Mouse (Mus musculus): ENCODE measurements around the gene Zfp617. TPM values are rescaled to one million over a fixed set of nuclear protein-coding genes. Genes with fewer than 3 reads are reported as not detected.

Gene Zfp617
- polyA plus RNA-seq, 1 experiment from 2014 or later: 7.8 TPM

- Histone ChIP-seq H3K36me3 (replicated peaks) (no peaks in the 10 kb centered on the region), H3K27me3 (no peaks in the 10 kb centered on the region), H3K4me1 (replicated peaks) (0 out of 2 replicates have a peak, but pooled peaks cover 4% of the 10 kb centered on the region), H3K4me2 (no peak overlapping the region), H3K4me3 (replicated peaks) (no peak overlapping the region), H3K9ac (no peak overlapping the region), H3K27ac (replicated peaks) (no peak overlapping the region), H3K9me3 (replicated peaks) (no peaks in the 10 kb centered on the region)
- WGBS (ENCODE audit: insufficient replicate concordance): 9% methylated on average over 2 of the region's 2 CpGs
- ATAC-seq (ENCODE audit: insufficient read depth): no peak
Measured at GRCm38 (mm10) chr8:71981032-71981431, 72.6 kb downstream of the Zfp617 start.

DNA sequence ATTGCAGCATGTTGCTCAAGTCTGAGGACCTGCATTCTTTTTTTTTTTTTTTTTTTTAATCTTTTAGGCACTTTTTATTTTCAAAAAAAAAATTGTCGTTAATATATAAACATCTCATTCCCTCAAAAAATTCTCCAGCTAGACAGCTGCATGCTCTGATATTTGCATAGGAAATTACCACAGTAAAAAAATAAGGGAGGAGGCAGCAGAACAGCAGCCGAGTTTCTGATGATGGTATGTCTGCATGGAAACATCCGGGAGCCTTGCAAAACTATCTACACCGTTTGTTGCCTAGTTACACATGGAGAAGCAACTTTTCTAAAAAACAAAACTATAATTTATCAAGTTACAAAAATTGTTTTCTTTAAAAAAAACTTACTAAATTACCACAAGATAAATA lies 73.0 kb downstream of the Zfp617 start:
- no peaks in the 10 kb centered on the region for H3K27me3 ChIP-seq
- no peak for ATAC-seq (ENCODE audit: insufficient read depth)

More for the DNA sequence above, 73.0 kb downstream of the Zfp617 start:
- Histone ChIP-seq H3K27ac (replicated peaks) (no peak overlapping the region), H3K9ac (no peak overlapping the region), H3K4me1 (replicated peaks) (0 out of 2 replicates have a peak, but pooled peaks cover 4% of the 10 kb centered on the region), H3K4me2 (no peak overlapping the region), H3K9me3 (replicated peaks) (no peaks in the 10 kb centered on the region), H3K4me3 (replicated peaks) (no peak overlapping the region), H3K36me3 (replicated peaks) (no peaks in the 10 kb centered on the region)
- 55% methylated on average over 4 of the region's 4 CpGs for WGBS (ENCODE audit: insufficient replicate concordance)

Other genes with a start within 250 kb of the Zfp617 start
- gene Unc13a, start 236.9 kb upstream of the Zfp617 start, polyA plus RNA-seq (2015; fragmentation: Nextera tagmentation; extraction: Ambion mirVana): 0.16 and 0.20 TPM in 2 replicates
- 6.4 and 6.9 TPM in 2 replicates for gene Jak3, start 232.3 kb upstream of the Zfp617 start, polyA plus RNA-seq (2015; fragmentation: Nextera tagmentation; extraction: Ambion mirVana)
- gene Insl3, start 219.4 kb upstream of the Zfp617 start, polyA plus RNA-seq (2015; fragmentation: Nextera tagmentation; extraction: Ambion mirVana): 2.2 and 3.0 TPM in 2 replicates
- gene B3gnt3, start 206.8 kb upstream of the Zfp617 start, polyA plus RNA-seq (2015; fragmentation: Nextera tagmentation; extraction: Ambion mirVana): 4.1 and 5.2 TPM in 2 replicates
- gene Fcho1, start 182.9 kb upstream of the Zfp617 start, polyA plus RNA-seq (2015; fragmentation: Nextera tagmentation; extraction: Ambion mirVana): 23.0 and 25.0 TPM in 2 replicates
- 1.8 and 1.9 TPM in 2 replicates for gene Zfp709, start 26.6 kb upstream of the Zfp617 start, polyA plus RNA-seq (2015; fragmentation: Nextera tagmentation; extraction: Ambion mirVana)
- gene Zfp882, start within 50 bp of the Zfp617 start, polyA plus RNA-seq (2015; fragmentation: Nextera tagmentation; extraction: Ambion mirVana): 0.94 and 1.1 TPM in 2 replicates
- gene Zfp961, start 42.4 kb downstream of the Zfp617 start, polyA plus RNA-seq (2015; fragmentation: Nextera tagmentation; extraction: Ambion mirVana): 6.5 and 7.7 TPM in 2 replicates
- gene Cyp4f18, start 101.0 kb downstream of the Zfp617 start, polyA plus RNA-seq (2015; fragmentation: Nextera tagmentation; extraction: Ambion mirVana): 3.2 and 4.3 TPM in 2 replicates
- gene Olfr372, start 132.6 kb downstream of the Zfp617 start, polyA plus RNA-seq (2015; fragmentation: Nextera tagmentation; extraction: Ambion mirVana): not detected in 2 replicates
- not detected in 2 replicates for gene Olfr373, start 174.5 kb downstream of the Zfp617 start, polyA plus RNA-seq (2015; fragmentation: Nextera tagmentation; extraction: Ambion mirVana)
- 0.03 and 0.05 TPM in 2 replicates for gene Olfr374, start 198.4 kb downstream of the Zfp617 start, polyA plus RNA-seq (2015; fragmentation: Nextera tagmentation; extraction: Ambion mirVana)
- gene Tpm4, start 226.3 kb downstream of the Zfp617 start, polyA plus RNA-seq (2015; fragmentation: Nextera tagmentation; extraction: Ambion mirVana): 80.7 and 82.6 TPM in 2 replicates

Measured in liver, embryonic 15.5 days (tissue).